Mouse (Mus musculus) heart, adult 2 months (tissue): ENCODE results near the gene Gle1.

Experiments used
- CTCF ChIP-seq: fragments of 200-600 bp; IDR thresholded peaks from 2 replicates; pipeline ENCODE4 v1.8.1; 2022; ENCODE audit warnings: antibody characterized with exemption, mild to moderate bottlenecking, moderate library complexity
- EP300 ChIP-seq: fragments of 200-500 bp; IDR thresholded peaks from 2 replicates; pipeline ENCODE4 v1.6.1; 2011; ENCODE audit warnings: low read depth, low read length, control low read depth; ENCODE audit not compliant: insufficient read depth

- TF ChIP-seq EP300 = no peak
- no peak for TF ChIP-seq CTCF
Measured at GRCm38 (mm10) chr2:29891773-29892172, 43.5 kb upstream of the Gle1 start.
